Mouse (Mus musculus) small intestine, adult 2 months (tissue): ENCODE measurements around the gene Zbtb7a. TPM values are rescaled to one million over a fixed set of nuclear protein-coding genes. Genes with fewer than 3 reads are reported as not detected.

Experiments used
- H3K27ac ChIP-seq: fragments of 200-500 bp; 2 replicates; pipeline ENCODE4 v1.5.1; 2012; ENCODE audit warnings: low read depth, low read length, control low read depth, inconsistent platforms; ENCODE audit not compliant: insufficient read depth
- H3K27me3 ChIP-seq: fragments of 200-500 bp; 2 replicates; pipeline ENCODE4 v1.6.1; 2012; ENCODE audit warnings: mild to moderate bottlenecking, moderate library complexity, low read length, inconsistent platforms; ENCODE audit not compliant: control insufficient read depth, insufficient read depth
- H3K36me3 ChIP-seq: fragments of 200-500 bp; 2 replicates; pipeline ENCODE4 v1.6.1; 2012; ENCODE audit warnings: mild to moderate bottlenecking, low read length, control low read depth, inconsistent platforms; ENCODE audit not compliant: control insufficient read depth, insufficient read depth
- H3K4me1 ChIP-seq: fragments of 200-500 bp; 2 replicates; pipeline ENCODE4 v1.6.1; 2012; ENCODE audit warnings: low read length, inconsistent platforms, mixed read lengths; ENCODE audit not compliant: control insufficient read depth, insufficient read depth, insufficient read length
- H3K4me3 ChIP-seq: fragments of 200-500 bp; 2 replicates; pipeline ENCODE4 v1.5.1; 2012; ENCODE audit warnings: low read depth, mild to moderate bottlenecking, control low read depth, inconsistent platforms, low read length, moderate library complexity
- CTCF ChIP-seq: fragments of 200-500 bp; IDR thresholded peaks from 2 replicates; pipeline ENCODE4 v1.5.1; 2012; ENCODE audit warnings: low read depth, mild to moderate bottlenecking, control low read depth, inconsistent platforms, low read length, moderate library complexity, mixed read lengths; ENCODE audit not compliant: insufficient replicate concordance, insufficient read length; ENCODE audit errors: extremely low read depth
- POLR2A ChIP-seq: fragments of 200-500 bp; IDR thresholded peaks from 2 replicates; pipeline ENCODE4 v1.6.1; 2012; ENCODE audit warnings: low read depth, mild to moderate bottlenecking, control low read depth, inconsistent platforms, low read length, moderate library complexity
- WGBS: fragments of 180-500 bp; shearing (Covaris S2); methylation state at CpG from one replicate; pipeline ENCODE4 v1.1.7; 2018; 5-methylcytosine and 5-hydroxymethylcytosine counted together
- polyA plus RNA-seq: library from polyadenylated mRNA; depleted of rRNA; stranded (reverse); fragments of >200 nt; gene quantifications from 2 replicates; pipeline ENCODE4 v1.2.3, GENCODE M21; 2012

Zbtb7a gene
- polyA plus RNA-seq, 1 experiment = 187 TPM

DNA sequence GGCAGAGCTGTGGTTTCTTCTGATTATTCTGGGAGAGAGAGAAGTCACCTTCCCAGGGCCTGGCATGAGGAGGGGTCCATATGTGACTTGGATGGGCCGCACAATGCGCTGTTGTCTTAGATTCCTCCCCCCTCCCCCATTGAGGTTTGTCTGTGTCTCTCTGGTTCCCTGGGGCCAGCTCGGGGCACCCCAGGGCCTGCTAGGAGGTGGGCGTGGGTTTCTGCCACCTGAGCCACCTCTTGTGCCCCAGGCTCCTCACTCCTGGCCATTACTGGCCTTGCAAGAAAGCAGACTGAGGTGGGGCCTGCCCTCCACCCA lies 4.5 kb downstream of the Zbtb7a start:
- 25% methylated on average over 4 of the region's 4 CpGs for WGBS
- TF ChIP-seq CTCF (no peak), POLR2A (no peak)
- H3K27ac ChIP-seq = peak overlapping the region; percentile 88
- H3K36me3 ChIP-seq = peaks cover 11% of the 10 kb centered on the region
- peaks cover 47% of the 10 kb centered on the region for H3K4me1 ChIP-seq
- H3K27me3 ChIP-seq = no peaks in the 10 kb centered on the region
- H3K4me3 ChIP-seq = peak overlapping the region; percentile 91

DNA sequence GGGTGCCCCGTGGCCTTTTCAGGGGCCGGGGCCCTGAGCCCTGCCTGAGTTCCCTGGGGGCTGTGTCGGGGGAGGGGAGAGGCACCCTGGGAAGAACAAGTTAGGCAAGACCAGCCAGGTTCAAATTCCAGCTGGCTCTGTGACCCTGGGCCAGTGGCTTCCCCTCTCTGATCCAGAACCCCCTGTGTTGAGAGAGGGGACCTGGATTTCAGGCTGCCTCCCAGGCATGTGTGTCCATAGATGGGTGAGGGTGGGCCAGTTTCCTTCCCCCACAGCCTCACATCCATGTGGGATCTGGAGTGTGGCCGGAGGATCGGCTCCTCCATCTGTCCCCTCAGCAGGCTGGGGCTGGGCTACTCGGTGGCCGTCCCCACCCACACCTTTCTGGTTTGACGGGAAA lies 5.0 kb downstream of the Zbtb7a start:
- no peak for TF ChIP-seq CTCF
- TF ChIP-seq POLR2A = no peak
- 11% methylated on average over 8 of the region's 8 CpGs for WGBS
- peaks cover 16% of the 10 kb centered on the region for H3K36me3 ChIP-seq
- peak overlapping the region; percentile 88 for H3K27ac ChIP-seq
- H3K4me3 ChIP-seq = peak overlapping the region; percentile 91
- no peaks in the 10 kb centered on the region for H3K27me3 ChIP-seq
- peaks cover 49% of the 10 kb centered on the region for H3K4me1 ChIP-seq

DNA sequence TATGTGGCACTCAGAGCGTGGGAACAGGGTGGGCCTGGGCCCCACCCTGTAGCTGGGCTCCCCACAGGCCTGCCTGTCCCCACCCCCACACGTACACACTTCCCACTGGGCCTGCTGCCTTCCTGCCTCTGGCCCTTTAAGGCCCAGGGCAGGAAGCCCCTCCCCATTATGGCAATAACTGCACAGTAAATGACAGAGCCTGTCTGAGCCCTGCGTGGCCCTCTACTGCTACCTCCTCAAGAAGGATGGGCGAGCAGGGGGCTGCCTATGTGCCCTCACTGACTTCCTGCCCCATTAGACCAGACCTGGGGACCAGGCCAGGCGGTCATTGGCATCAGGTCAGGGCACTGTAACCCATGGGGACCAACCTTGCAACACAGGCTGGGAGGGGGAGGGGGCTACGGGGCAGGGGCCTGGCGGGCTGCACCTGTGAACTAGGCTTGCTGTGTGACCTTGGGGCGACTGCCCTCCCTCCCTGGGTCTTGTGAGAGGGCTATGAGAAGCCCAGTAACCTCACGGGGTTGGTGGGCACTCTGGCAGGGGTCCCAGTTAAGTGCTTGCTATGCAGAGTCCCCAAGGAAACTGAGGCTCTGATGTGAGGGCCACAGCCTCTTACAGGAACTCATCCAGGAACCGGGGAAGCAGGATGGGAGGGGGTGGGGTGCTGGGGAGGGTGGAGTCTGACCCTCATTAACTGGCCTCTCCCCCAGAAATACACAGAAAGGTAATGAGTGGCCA lies 5.9 kb downstream of the Zbtb7a start:
- H3K27ac ChIP-seq = peak overlapping the region; percentile 98
- TF ChIP-seq CTCF = no peak
- TF ChIP-seq POLR2A = no peak
- H3K36me3 ChIP-seq = peaks cover 25% of the 10 kb centered on the region
- H3K4me3 ChIP-seq = peak overlapping the region; percentile 91
- H3K4me1 ChIP-seq = peaks cover 56% of the 10 kb centered on the region
- 13% methylated on average over 10 of the region's 10 CpGs for WGBS
- no peaks in the 10 kb centered on the region for H3K27me3 ChIP-seq

DNA sequence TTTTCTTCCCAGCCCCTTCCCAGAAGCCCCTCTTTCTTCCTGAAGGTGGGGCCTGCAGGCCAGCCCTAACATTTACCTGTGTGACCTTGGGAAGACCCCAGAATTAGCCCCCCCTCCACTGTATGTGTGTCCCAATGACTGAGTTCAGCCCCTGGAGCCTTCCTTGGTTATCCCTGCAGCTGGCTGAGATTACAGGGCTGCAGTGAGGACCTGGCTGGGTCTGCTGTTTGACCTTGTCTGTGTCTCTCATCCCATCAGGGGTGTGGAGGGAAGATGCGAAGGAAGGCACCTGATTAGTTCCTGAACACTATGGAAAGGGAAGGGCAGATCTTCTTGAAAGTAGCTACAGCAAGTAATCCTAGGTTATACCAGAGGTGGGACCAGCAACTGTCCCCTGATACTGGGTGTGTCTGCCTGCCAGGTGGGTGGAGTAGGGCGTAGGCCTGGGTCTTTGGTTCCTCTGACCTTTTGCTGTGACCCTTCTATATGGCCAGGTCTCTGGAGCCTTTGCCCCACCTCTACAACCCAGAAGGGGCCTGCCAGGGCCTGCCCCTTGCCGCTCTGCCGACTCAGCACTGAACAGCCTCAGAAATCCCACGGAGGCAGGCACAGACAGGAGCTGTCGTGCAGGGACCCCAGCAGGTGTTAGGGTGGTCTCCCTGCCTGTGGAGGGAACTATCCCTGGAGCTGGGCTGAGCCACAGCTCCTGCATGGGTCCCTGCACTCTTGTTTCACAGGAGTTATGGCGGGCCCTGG lies 6.6 kb downstream of the Zbtb7a start:
- peaks cover 32% of the 10 kb centered on the region for H3K36me3 ChIP-seq
- 25% methylated on average over 7 of the region's 7 CpGs for WGBS
- TF ChIP-seq POLR2A = peak; percentile 21; the same call in 1 of the 2 replicates
- no peak for TF ChIP-seq CTCF
- H3K27me3 ChIP-seq = no peaks in the 10 kb centered on the region
- peak overlapping the region; percentile 98 for H3K27ac ChIP-seq
- H3K4me1 ChIP-seq = peaks cover 60% of the 10 kb centered on the region
- peak overlapping the region; percentile 91 for H3K4me3 ChIP-seq

DNA sequence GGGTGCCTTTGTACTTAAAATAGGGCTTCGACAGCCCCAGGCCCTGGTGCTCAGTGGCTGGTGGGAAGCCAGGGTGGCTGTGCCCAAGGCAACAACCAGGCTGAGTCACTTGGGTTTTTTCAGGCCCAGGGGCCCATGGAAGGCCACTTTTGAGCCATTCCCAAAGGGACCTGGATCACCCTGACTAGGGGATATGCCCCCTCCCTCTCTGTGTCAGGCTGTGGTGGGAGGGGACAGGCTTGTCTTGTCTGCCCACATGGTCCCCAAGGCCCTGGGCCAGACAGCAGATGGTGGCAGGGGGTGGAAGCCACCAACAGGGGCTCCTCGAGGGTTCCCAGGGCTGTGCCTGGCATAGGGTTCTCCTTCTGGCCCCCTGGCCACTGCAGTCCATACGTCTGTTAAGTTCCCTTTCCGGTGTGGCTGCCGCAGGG lies 7.5 kb downstream of the Zbtb7a start:
- TF ChIP-seq CTCF = no peak
- no peak for TF ChIP-seq POLR2A
- no peaks in the 10 kb centered on the region for H3K27me3 ChIP-seq
- H3K27ac ChIP-seq = peak overlapping the region; percentile 57
- peak overlapping the region; percentile 28 for H3K4me3 ChIP-seq
- WGBS = 29% methylated on average over 5 of the region's 5 CpGs
- peaks cover 65% of the 10 kb centered on the region for H3K4me1 ChIP-seq
- H3K36me3 ChIP-seq = peaks cover 42% of the 10 kb centered on the region

DNA sequence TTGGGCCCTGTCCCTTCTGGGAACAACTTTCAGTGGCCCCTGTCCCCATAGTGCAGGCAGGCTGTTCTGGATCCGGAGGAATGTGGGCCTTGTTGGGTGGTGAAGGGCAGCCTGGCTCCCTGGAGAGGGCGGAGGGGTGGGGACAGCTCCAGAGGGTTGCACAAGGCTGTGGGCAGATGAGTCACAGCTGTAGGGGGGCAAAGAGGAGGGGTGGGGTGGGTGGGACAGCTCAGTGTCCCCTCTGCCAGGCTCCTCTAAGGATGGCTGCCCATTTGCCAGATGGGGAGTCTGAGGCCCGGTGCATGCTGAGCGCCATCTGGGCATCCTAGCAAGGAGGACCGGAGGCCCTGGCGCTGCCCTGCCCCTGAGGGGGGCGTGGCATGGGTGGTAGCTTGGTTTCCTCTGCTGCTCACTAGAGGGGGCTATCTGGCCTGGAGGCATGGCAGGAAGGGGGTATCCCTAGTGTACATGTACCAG lies 8.2 kb downstream of the Zbtb7a start:
- Histone ChIP-seq H3K36me3 (peaks cover 48% of the 10 kb centered on the region), H3K4me3 (peak overlapping the region; percentile 1; the same call in 1 of the 2 replicates), H3K4me1 (peaks cover 65% of the 10 kb centered on the region), H3K27me3 (no peaks in the 10 kb centered on the region), H3K27ac (peak overlapping the region; percentile 57)
- no peak for TF ChIP-seq POLR2A
- no peak for TF ChIP-seq CTCF
- 73% methylated on average over 7 of the region's 7 CpGs for WGBS

DNA sequence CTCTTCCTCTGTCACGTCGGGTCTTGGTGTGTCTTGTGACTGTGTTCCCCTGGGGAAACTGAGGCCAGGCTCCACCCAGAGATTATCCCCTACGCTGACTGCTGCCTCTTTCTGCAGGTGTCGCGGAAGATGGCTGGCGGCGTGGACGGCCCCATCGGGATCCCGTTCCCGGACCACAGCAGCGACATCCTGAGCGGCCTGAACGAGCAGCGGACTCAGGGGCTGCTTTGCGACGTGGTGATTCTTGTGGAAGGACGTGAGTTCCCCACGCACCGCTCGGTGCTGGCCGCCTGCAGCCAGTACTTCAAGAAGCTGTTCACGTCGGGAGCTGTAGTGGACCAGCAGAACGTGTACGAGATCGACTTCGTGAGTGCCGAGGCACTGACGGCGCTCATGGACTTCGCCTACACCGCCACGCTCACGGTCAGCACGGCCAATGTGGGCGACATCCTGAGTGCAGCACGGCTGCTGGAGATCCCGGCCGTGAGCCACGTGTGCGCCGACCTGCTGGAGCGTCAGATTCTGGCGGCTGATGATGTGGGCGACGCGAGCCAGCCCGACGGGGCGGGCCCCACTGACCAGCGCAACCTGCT lies 8.9 kb downstream of the Zbtb7a start:
- peaks cover 55% of the 10 kb centered on the region for H3K36me3 ChIP-seq
- H3K4me3 ChIP-seq = no peak overlapping the region
- H3K4me1 ChIP-seq = peaks cover 65% of the 10 kb centered on the region
- H3K27me3 ChIP-seq = no peaks in the 10 kb centered on the region
- no peak overlapping the region for H3K27ac ChIP-seq
- WGBS = 95% methylated on average over 52 of the region's 52 CpGs
- TF ChIP-seq POLR2A = no peak
- no peak for TF ChIP-seq CTCF
